Mouse (Mus musculus) midbrain, embryonic 12.5 days (tissue): Measurements from ENCODE around the gene Pcyt2. TPM values are rescaled to one million over a fixed set of nuclear protein-coding genes. Genes with fewer than 3 reads are reported as not detected.
A peak's percentile ranks its signal among the peaks of the same experiment; 100 is the strongest.

Experiments
- ATAC-seq: fragments of 200-750 bp; cut with Nextera tagmentation; 2 replicates; pipeline ENCODE4 v1.8.0; 2017; ENCODE audit warnings: low read depth, moderate TSS enrichment, moderate library complexity; ENCODE audit not compliant: low FRiP score
- H3K27ac ChIP-seq: fragments of 300-500 bp; sonication (generic); replicated peaks from 2 replicates; pipeline ENCODE4 v1.5.1; 2016; ENCODE audit warnings: mild to moderate bottlenecking
- H3K27me3 ChIP-seq: fragments of 300-500 bp; sonication (generic); 2 replicates; pipeline ENCODE4 v1.6.1; 2016; ENCODE audit warnings: mild to moderate bottlenecking
- H3K36me3 ChIP-seq: fragments of 300-500 bp; sonication (generic); 2 replicates; pipeline ENCODE4 v1.6.1; 2016
- H3K4me1 ChIP-seq: fragments of 300-500 bp; sonication (generic); 2 replicates; pipeline ENCODE4 v1.6.1; 2016
- H3K4me2 ChIP-seq: fragments of 300-500 bp; sonication (generic); replicated peaks from 2 replicates; pipeline ENCODE4 v1.6.1; 2016; ENCODE audit warnings: mild to moderate bottlenecking, moderate library complexity
- H3K4me3 ChIP-seq: fragments of 300-500 bp; sonication (generic); 2 replicates; pipeline ENCODE4 v1.5.1; 2016; ENCODE audit warnings: mild to moderate bottlenecking
- H3K9ac ChIP-seq: fragments of 300-500 bp; sonication (generic); replicated peaks from 2 replicates; pipeline ENCODE4 v1.6.1; 2016; ENCODE audit warnings: mild to moderate bottlenecking, moderate library complexity
- H3K9me3 ChIP-seq: fragments of 300-500 bp; sonication (generic); 2 replicates; pipeline ENCODE4 v1.6.1; 2016; ENCODE audit warnings: mild to moderate bottlenecking
- WGBS: fragments of 180-500 bp; shearing (Covaris S2); methylation state at CpG from one replicate; pipeline ENCODE4 v1.1.7; 2016; 5-methylcytosine and 5-hydroxymethylcytosine counted together
- polyA plus RNA-seq: library from polyadenylated mRNA; unstranded; fragments of >200 nt; fragmentation: Nextera tagmentation; extraction: Ambion mirVana; gene quantifications from 2 replicates; pipeline ENCODE4 v1.2.1, GENCODE M21; 2016

The Pcyt2 gene
- polyA plus RNA-seq, 1 experiment from 2014 or later, result 157 TPM

GRCm38 (mm10) chr11:120651872-120652271, 34.1 kb upstream of the Pcyt2 start:
- no peaks in the 10 kb centered on the region for H3K36me3 ChIP-seq
- H3K27me3 ChIP-seq, result peaks cover 40% of the 10 kb centered on the region
- no peak overlapping the region for H3K4me3 ChIP-seq
- no peak for ATAC-seq
- H3K4me2 ChIP-seq, result no peak overlapping the region
- H3K9me3 ChIP-seq, result no peaks in the 10 kb centered on the region
- 69% methylated on average over 3 of the region's 3 CpGs for WGBS
- H3K4me1 ChIP-seq, result peaks cover 8% of the 10 kb centered on the region
- no peak overlapping the region for H3K9ac ChIP-seq
- no peak overlapping the region for H3K27ac ChIP-seq

DNA sequence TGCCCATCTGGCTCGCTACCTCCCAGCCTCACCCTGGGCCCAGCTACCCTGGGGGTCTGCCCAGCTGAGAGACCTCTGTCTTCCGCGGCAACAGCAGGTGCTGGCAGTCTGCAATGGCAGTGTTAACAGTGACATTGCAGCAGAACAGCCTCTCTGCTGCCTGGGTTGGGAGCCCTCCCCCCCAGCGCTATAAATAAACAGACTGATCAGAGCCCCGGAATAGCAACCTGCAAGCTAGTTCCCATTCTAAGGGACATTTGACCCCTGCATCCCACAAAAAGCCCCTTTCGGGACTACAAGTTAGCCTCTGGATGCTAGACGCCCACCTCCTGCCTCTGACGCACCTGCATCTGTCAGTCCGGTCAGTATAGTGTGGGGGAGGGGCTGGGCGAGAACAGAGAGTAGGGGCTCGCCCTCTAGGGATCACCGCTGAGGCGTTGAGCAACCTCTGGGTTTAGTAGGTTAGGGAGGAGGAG, 30.3 kb upstream of the Pcyt2 start, which contains the start of gene Myadml2:
Gene Myadml2, minus strand, starts transcription at position 158 of the 476 bp plus-strand sequence.
- 0 out of 2 replicates have a peak within 1 kb of the TSS, but pooled peaks have one; percentile 24 for H3K9ac ChIP-seq
- 7% methylated on average over 13 of the region's 13 CpGs for WGBS

DNA sequence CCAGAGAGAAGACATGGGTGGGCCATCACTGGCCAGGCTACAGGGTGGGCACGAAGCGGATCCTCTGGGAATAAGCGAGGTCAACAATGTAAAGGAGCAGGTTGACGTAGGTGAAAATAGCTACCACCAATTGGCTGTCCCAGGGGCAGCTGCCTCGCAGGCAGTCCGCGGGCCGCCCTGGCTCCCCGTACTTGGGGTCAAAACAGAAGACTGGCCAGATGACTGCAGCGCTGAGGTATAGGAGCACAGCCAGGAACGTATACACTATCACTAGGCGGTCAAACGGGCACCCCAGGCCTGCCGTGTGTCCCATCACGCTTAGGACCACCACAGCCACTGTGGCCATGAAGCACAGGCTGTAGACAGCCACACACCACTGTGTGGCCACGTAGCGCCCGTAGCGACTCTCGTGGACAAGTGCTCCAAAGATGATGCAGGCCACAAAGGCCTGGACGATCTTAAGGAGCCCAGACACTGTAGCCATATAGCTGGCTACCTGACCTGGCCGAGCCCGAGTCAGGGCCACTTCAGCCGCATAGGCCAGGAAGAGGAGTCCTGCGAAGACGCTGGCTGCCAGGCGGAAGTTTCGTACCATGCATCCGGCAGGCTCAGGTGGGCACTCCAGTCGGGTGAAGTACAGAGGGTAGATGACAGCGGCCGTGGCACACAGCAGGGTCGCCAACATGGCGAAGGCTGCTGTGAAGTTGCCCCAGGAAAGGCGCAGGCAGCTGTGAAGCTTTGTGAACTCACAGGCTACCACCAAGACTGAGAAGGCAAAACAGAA, 29.5 kb upstream of the Pcyt2 start:
- Histone ChIP-seq H3K4me1 (peaks cover 21% of the 10 kb centered on the region), H3K27me3 (peaks cover 37% of the 10 kb centered on the region), H3K36me3 (no peaks in the 10 kb centered on the region), H3K4me3 (no peak overlapping the region), H3K9me3 (no peaks in the 10 kb centered on the region), H3K27ac (no peak overlapping the region), H3K9ac (no peak overlapping the region), H3K4me2 (peak overlapping the region; percentile 44; the same call in 1 of the 2 replicates)
- WGBS, result 83% methylated on average over 35 of the region's 35 CpGs
- ATAC-seq, result no peak

More for the DNA sequence above, 30.3 kb upstream of the Pcyt2 start, which contains the start of gene Myadml2:
- Histone ChIP-seq H3K4me3 (peak within 1 kb of the TSS; percentile 19), H3K9me3 (no peaks in the 10 kb centered on the region), H3K27ac (no peak within 1 kb of the TSS), H3K27me3 (peaks cover 29% of the 10 kb centered on the region), H3K4me1 (peaks cover 13% of the 10 kb centered on the region), H3K36me3 (no peaks in the 10 kb centered on the region), H3K4me2 (peak within 1 kb of the TSS; percentile 44)
- no peak for ATAC-seq

- Histone ChIP-seq H3K4me3 (peak within 1 kb of the TSS; percentile 48), H3K36me3 (no peaks in the 10 kb centered on the region), H3K9me3 (no peaks in the 10 kb centered on the region), H3K27ac (0 out of 2 replicates have a peak within 1 kb of the TSS, but pooled peaks have one; percentile 47), H3K9ac (peak within 1 kb of the TSS; percentile 68), H3K4me1 (peaks cover 22% of the 10 kb centered on the region), H3K27me3 (peaks cover 42% of the 10 kb centered on the region), H3K4me2 (peak within 1 kb of the TSS; percentile 86)
- WGBS, result under 1% methylated on average over 15 of the region's 15 CpGs
- peak; percentile 100 for ATAC-seq
Measured at GRCm38 (mm10) chr11:120643601-120643987, 25.9 kb upstream of the Pcyt2 start, which contains the start of gene Pycr1. Pycr1 (minus strand) TSS chr11:120643769.

GRCm38 (mm10) chr11:120642939-120643600, 25.3 kb upstream of the Pcyt2 start:
- peaks cover 40% of the 10 kb centered on the region for H3K27me3 ChIP-seq
- peak overlapping the region; percentile 86 for H3K4me2 ChIP-seq
- 0 out of 2 replicates have a peak overlapping the region, but pooled peaks have one; percentile 47 for H3K27ac ChIP-seq
- WGBS, result 5% methylated on average over 18 of the region's 18 CpGs
- H3K4me3 ChIP-seq, result peak overlapping the region; percentile 48
- ATAC-seq, result peak; percentile 55; the same call in 1 of the 2 replicates
- H3K4me1 ChIP-seq, result peaks cover 19% of the 10 kb centered on the region
- H3K9me3 ChIP-seq, result no peaks in the 10 kb centered on the region
- peak overlapping the region; percentile 68 for H3K9ac ChIP-seq
- no peaks in the 10 kb centered on the region for H3K36me3 ChIP-seq

DNA sequence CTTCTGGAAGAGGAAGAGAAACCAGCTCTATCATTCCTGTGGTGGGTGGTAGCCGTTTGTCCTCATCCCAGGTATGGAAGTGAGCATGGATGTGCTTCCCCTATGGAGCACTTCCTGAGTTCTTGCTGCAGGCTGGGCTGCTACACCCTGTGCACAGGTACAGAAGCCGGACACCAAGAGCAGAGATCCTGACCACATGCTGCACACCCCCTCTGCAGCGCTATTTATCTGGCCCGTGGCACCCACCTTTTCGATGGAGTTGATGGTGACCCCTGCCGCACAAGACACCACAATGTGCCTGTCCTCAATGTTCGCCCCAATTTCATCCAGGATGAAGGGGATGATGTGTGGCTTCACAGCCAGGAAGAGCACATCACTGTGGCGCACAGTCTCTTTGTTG, 24.1 kb upstream of the Pcyt2 start:
- H3K4me2 ChIP-seq, result no peak overlapping the region
- no peaks in the 10 kb centered on the region for H3K9me3 ChIP-seq
- H3K27ac ChIP-seq, result no peak overlapping the region
- peaks cover 14% of the 10 kb centered on the region for H3K4me1 ChIP-seq
- WGBS, result 94% methylated on average over 8 of the region's 8 CpGs
- no peaks in the 10 kb centered on the region for H3K36me3 ChIP-seq
- no peak for ATAC-seq
- no peak overlapping the region for H3K4me3 ChIP-seq
- peaks cover 28% of the 10 kb centered on the region for H3K27me3 ChIP-seq
- 0 out of 2 replicates have a peak overlapping the region, but pooled peaks have one; percentile 31 for H3K9ac ChIP-seq

DNA sequence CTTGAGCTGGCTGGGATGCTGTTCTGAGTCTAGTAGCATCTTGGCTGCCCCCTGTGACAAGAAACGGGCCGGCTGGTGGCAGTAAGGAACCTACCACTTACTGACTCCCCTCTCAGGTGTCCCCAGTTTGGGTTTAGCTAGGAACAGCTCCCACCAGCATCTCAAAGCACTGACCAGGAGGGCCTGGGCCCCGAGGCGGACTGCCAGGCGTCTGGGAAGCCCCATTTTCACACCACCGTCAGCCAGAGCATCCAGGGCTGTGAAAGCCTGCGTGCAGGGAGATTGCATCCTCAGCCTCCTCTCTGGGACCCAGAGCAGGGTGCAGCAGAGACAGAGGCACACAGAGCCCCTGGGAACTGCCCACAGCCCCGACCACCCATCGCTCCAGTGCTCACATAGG, 23.5 kb upstream of the Pcyt2 start:
- H3K4me3 ChIP-seq, result no peak overlapping the region
- H3K9me3 ChIP-seq, result no peaks in the 10 kb centered on the region
- H3K4me1 ChIP-seq, result peaks cover 14% of the 10 kb centered on the region
- H3K9ac ChIP-seq, result 0 out of 2 replicates have a peak overlapping the region, but pooled peaks have one; percentile 31
- WGBS, result 68% methylated on average over 9 of the region's 9 CpGs
- no peaks in the 10 kb centered on the region for H3K36me3 ChIP-seq
- H3K4me2 ChIP-seq, result no peak overlapping the region
- ATAC-seq, result no peak
- peaks cover 21% of the 10 kb centered on the region for H3K27me3 ChIP-seq
- no peak overlapping the region for H3K27ac ChIP-seq

- no peak overlapping the region for H3K27ac ChIP-seq
- ATAC-seq, result no peak
- H3K4me2 ChIP-seq, result no peak overlapping the region
- no peak overlapping the region for H3K4me3 ChIP-seq
- H3K9ac ChIP-seq, result no peak overlapping the region
- 74% methylated on average over 5 of the region's 5 CpGs for WGBS
- no peaks in the 10 kb centered on the region for H3K9me3 ChIP-seq
- no peaks in the 10 kb centered on the region for H3K27me3 ChIP-seq
- H3K4me1 ChIP-seq, result peaks cover 29% of the 10 kb centered on the region
- H3K36me3 ChIP-seq, result no peaks in the 10 kb centered on the region
Measured at GRCm38 (mm10) chr11:120634810-120635209, 17.1 kb upstream of the Pcyt2 start.

GRCm38 (mm10) chr11:120633520-120634343, 16.0 kb upstream of the Pcyt2 start, which contains the start of gene Mafg:
Mafg (minus strand) TSS chr11:120633600.
- peak within 1 kb of the TSS; percentile 96 for H3K4me2 ChIP-seq
- H3K27me3 ChIP-seq, result no peaks in the 10 kb centered on the region
- ATAC-seq, result peak; percentile 93
- 13% methylated on average over 57 of the region's 58 CpGs for WGBS
- peak within 1 kb of the TSS; percentile 85 for H3K27ac ChIP-seq
- H3K9ac ChIP-seq, result peak within 1 kb of the TSS; percentile 93
- H3K36me3 ChIP-seq, result peaks cover 8% of the 10 kb centered on the region
- no peaks in the 10 kb centered on the region for H3K9me3 ChIP-seq
- peaks cover 35% of the 10 kb centered on the region for H3K4me1 ChIP-seq
- peak within 1 kb of the TSS; percentile 97 for H3K4me3 ChIP-seq

DNA sequence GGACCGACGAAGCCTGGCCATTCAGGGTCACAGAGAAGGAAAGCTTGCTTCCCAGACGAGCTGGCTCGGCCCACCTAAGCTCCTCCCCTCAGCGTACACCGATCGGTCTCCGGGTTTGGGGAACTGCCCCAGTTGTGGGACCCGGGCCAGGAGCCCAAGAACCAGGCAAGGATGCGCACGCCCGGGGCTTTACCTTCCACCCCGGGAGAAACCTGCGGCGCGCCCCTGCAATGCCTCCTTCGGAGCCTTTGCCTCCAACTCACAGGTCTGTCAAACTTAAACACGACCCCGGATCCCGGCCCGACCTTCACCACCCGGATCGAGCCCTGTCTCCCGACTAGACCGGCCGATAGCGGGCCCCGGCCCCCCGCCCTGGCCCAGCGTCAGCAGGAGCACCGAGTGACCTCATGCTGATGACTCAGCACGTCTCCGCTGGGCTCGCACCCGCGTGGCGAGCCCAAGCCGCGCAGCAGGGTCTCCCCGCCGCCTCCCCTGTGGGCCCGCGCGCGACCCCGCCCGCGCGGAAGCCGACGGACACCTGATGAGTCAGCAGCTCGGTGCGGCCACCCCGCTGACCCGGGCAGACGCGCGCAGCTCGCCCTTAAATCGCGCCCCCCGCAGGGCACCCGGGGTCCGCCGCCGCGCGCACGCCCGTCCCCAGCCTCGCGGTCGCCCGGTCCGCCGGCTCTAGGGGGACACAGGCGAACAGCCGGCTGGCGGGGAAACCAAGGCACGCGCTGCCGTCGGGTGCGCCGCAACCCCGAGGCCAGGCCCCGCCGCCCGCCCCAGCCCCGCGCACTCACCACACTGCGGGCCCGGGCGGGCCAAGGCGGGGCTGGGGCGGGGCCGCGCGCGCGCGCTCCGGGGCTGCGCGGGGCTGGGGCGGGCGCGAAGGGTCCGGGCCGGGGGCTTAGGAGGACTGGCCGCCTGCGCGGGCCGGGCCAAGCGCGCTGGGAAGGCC, 15.1 kb upstream of the Pcyt2 start:
- H3K4me3 ChIP-seq, result peak overlapping the region; percentile 97
- H3K9me3 ChIP-seq, result no peaks in the 10 kb centered on the region
- H3K4me2 ChIP-seq, result peak overlapping the region; percentile 96
- no peaks in the 10 kb centered on the region for H3K27me3 ChIP-seq
- H3K4me1 ChIP-seq, result peaks cover 35% of the 10 kb centered on the region
- WGBS, result under 1% methylated on average over 97 of the region's 116 CpGs
- peak; percentile 84 for ATAC-seq
- H3K36me3 ChIP-seq, result peaks cover 11% of the 10 kb centered on the region
- H3K9ac ChIP-seq, result peak overlapping the region; percentile 93
- H3K27ac ChIP-seq, result peak overlapping the region; percentile 85
